Mouse (Mus musculus) heart, adult 2 months (tissue): ENCODE data around the gene Lamb3. TPM values are rescaled to one million over a fixed set of nuclear protein-coding genes. Genes with fewer than 3 reads are reported as not detected.

Experiments used
- DNase-seq, 2 experiments: peaks; one replicate each; pipeline ENCODE4 v3.0.0; 2021
- H3K27ac ChIP-seq: fragments of 200-600 bp; 2 replicates; pipeline ENCODE4 v1.8.1; 2022
- H3K27me3 ChIP-seq: fragments of 200-500 bp; 2 replicates; pipeline ENCODE4 v1.6.1; 2012; ENCODE audit warnings: mild to moderate bottlenecking, low read length, inconsistent platforms, mixed read lengths; ENCODE audit not compliant: control insufficient read depth, insufficient read depth
- H3K36me3 ChIP-seq: fragments of 200-500 bp; 2 replicates; pipeline ENCODE4 v1.6.1; 2012; ENCODE audit warnings: low read length, inconsistent platforms; ENCODE audit not compliant: control insufficient read depth, insufficient read depth
- H3K4me1 ChIP-seq: fragments of 200-500 bp; 2 replicates; pipeline ENCODE4 v1.6.1; 2011; ENCODE audit warnings: low read length; ENCODE audit not compliant: control insufficient read depth, insufficient read depth
- H3K4me3 ChIP-seq: fragments of 200-600 bp; 2 replicates; pipeline ENCODE4 v1.8.1; 2022
- H3K79me2 ChIP-seq: fragments of 200-500 bp; replicated peaks from 2 replicates; pipeline ENCODE4 v1.6.1; 2012; ENCODE audit warnings: mild to moderate bottlenecking, inconsistent platforms, low read length, moderate library complexity, mixed read lengths; ENCODE audit not compliant: control insufficient read depth, insufficient read depth
- H3K9ac ChIP-seq: fragments of 200-500 bp; 2 replicates; pipeline ENCODE4 v1.6.1; 2012; ENCODE audit warnings: low read depth, mild to moderate bottlenecking, control low read depth, inconsistent platforms, low read length, mixed read lengths
- CTCF ChIP-seq: fragments of 200-600 bp; IDR thresholded peaks from 2 replicates; pipeline ENCODE4 v1.8.1; 2022; ENCODE audit warnings: antibody characterized with exemption, mild to moderate bottlenecking, moderate library complexity
- EP300 ChIP-seq: fragments of 200-500 bp; IDR thresholded peaks from 2 replicates; pipeline ENCODE4 v1.6.1; 2011; ENCODE audit warnings: low read depth, low read length, control low read depth; ENCODE audit not compliant: insufficient read depth
- POLR2A ChIP-seq: fragments of 200-500 bp; IDR thresholded peaks from 2 replicates; pipeline ENCODE4 v1.6.1; 2011; ENCODE audit warnings: mild to moderate bottlenecking, low read depth, low read length, control low read depth; ENCODE audit not compliant: insufficient read depth
- WGBS: fragments of 180-500 bp; shearing (Covaris S2); methylation state at CpG from one replicate; pipeline ENCODE4 v1.1.7; 2018; 5-methylcytosine and 5-hydroxymethylcytosine counted together
- intact Hi-C: fragments of 180-260 bp; cut with DNase I; formaldehyde crosslinking; loops from one replicate; pipeline ENCODE4 v1.15.1; 2025
- polyA plus RNA-seq: library from polyadenylated mRNA; depleted of rRNA; stranded (reverse); fragments of >200 nt; gene quantifications from 2 replicates; pipeline ENCODE4 v1.2.3, GENCODE M21; 2012
- total RNA-seq, 2 experiments: library from RNA; stranded (reverse); gene quantifications; 2 replicates each; pipeline ENCODE4 v1.2.3; 2021

Lamb3 gene
- total and polyA plus RNA-seq, 3 experiments, result 9.2 to 11.9 (median 11.4) TPM

GRCm38 (mm10) chr1:193226114-193226513, 18.6 kb downstream of the Lamb3 start:
- H3K36me3 ChIP-seq, result no peaks in the 10 kb centered on the region
- no peak overlapping the region for H3K27ac ChIP-seq
- H3K9ac ChIP-seq, result no peak overlapping the region
- H3K79me2 ChIP-seq, result no peaks in the 10 kb centered on the region
- intact Hi-C loops, result no loop called here
- no peak for DNase-seq
- no peaks in the 10 kb centered on the region for H3K27me3 ChIP-seq
- no peak overlapping the region for H3K4me3 ChIP-seq
- peaks cover 1% of the 10 kb centered on the region; the same call in 1 of the 2 replicates for H3K4me1 ChIP-seq
- TF ChIP-seq EP300 (no peak), POLR2A (no peak), CTCF (no peak)
- WGBS, result 90% methylated on average over 4 of the region's 4 CpGs

GRCm38 (mm10) chr1:193226724-193227522, 19.4 kb downstream of the Lamb3 start:
- H3K27me3 ChIP-seq, result no peaks in the 10 kb centered on the region
- no peaks in the 10 kb centered on the region for H3K79me2 ChIP-seq
- H3K9ac ChIP-seq, result no peak overlapping the region
- H3K4me1 ChIP-seq, result peaks cover 1% of the 10 kb centered on the region; the same call in 1 of the 2 replicates
- no peak overlapping the region for H3K4me3 ChIP-seq
- DNase-seq, result no peak
- intact Hi-C loops, result no loop called here
- no peaks in the 10 kb centered on the region for H3K36me3 ChIP-seq
- TF ChIP-seq EP300 (no peak), CTCF (no peak), POLR2A (no peak)
- WGBS, result 38% methylated on average over 7 of the region's 7 CpGs
- H3K27ac ChIP-seq, result no peak overlapping the region

GRCm38 (mm10) chr1:193227537-193227936, 20.0 kb downstream of the Lamb3 start:
- H3K27me3 ChIP-seq, result no peaks in the 10 kb centered on the region
- no peaks in the 10 kb centered on the region for H3K36me3 ChIP-seq
- no peak overlapping the region for H3K4me3 ChIP-seq

DNA sequence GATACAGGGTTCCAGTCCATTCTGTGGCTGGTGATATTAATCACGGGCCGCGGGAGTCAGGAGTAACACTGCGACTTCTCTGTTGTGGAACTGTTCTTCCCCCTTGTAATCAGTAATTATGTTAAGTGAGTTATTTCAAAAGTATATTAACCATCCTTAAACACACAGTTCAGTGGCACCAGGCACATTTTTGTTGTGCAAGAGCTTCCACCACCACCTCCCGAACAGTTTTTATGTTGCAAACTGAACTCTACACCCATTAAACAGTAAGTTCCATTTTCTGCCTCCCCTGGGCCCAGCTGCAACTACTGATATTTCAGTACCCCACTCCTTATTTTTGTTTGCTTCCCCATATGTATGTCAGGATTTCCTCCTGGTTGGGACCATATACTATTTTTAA, 22.1 kb downstream of the Lamb3 start:
- Histone ChIP-seq H3K4me3 (no peak overlapping the region), H3K27ac (no peak overlapping the region), H3K79me2 (no peaks in the 10 kb centered on the region), H3K4me1 (peaks cover 1% of the 10 kb centered on the region; the same call in 1 of the 2 replicates), H3K27me3 (no peaks in the 10 kb centered on the region), H3K36me3 (no peaks in the 10 kb centered on the region), H3K9ac (no peak overlapping the region)
- intact Hi-C loops, result no loop called here
- no peak for TF ChIP-seq EP300
- no peak for TF ChIP-seq POLR2A
- TF ChIP-seq CTCF, result no peak
- no peak for DNase-seq
- 94% methylated on average over 5 of the region's 5 CpGs for WGBS

More at GRCm38 (mm10) chr1:193227537-193227936, 20.0 kb downstream of the Lamb3 start:
- Histone ChIP-seq H3K9ac (no peak overlapping the region), H3K27ac (no peak overlapping the region), H3K79me2 (no peaks in the 10 kb centered on the region), H3K4me1 (peaks cover 1% of the 10 kb centered on the region; the same call in 1 of the 2 replicates)
- TF ChIP-seq EP300, result no peak
- TF ChIP-seq CTCF, result no peak
- TF ChIP-seq POLR2A, result no peak
- intact Hi-C loops, result no loop called here
- DNase-seq, result no peak
- 84% methylated on average over 4 of the region's 4 CpGs for WGBS

GRCm38 (mm10) chr1:193230531-193230930, 23.0 kb downstream of the Lamb3 start:
- Histone ChIP-seq H3K27me3 (no peaks in the 10 kb centered on the region), H3K4me3 (no peak overlapping the region), H3K9ac (no peak overlapping the region), H3K36me3 (no peaks in the 10 kb centered on the region), H3K4me1 (peaks cover 1% of the 10 kb centered on the region; the same call in 1 of the 2 replicates), H3K79me2 (no peaks in the 10 kb centered on the region), H3K27ac (no peak overlapping the region)
- TF ChIP-seq CTCF (no peak), POLR2A (no peak), EP300 (no peak)
- intact Hi-C loops, result no loop called here
- 35% methylated on average over 3 of the region's 3 CpGs for WGBS
- DNase-seq, result no peak

- 49% methylated on average over 5 of the region's 5 CpGs for WGBS
- H3K4me3 ChIP-seq, result no peak overlapping the region
- no peak overlapping the region for H3K9ac ChIP-seq
- intact Hi-C loops, result no loop called here
- no peaks in the 10 kb centered on the region for H3K79me2 ChIP-seq
- no peak for DNase-seq
- H3K27me3 ChIP-seq, result no peaks in the 10 kb centered on the region
- peaks cover 1% of the 10 kb centered on the region; the same call in 1 of the 2 replicates for H3K4me1 ChIP-seq
- no peak overlapping the region for H3K27ac ChIP-seq
- H3K36me3 ChIP-seq, result no peaks in the 10 kb centered on the region
- TF ChIP-seq POLR2A (no peak), EP300 (no peak), CTCF (no peak)
Measured at GRCm38 (mm10) chr1:193230935-193231334, 23.4 kb downstream of the Lamb3 start.
